Mouse (Mus musculus) testis, adult 2 months (tissue): Measurements from ENCODE around the gene Bad.

ENCODE experiments used
- CTCF ChIP-seq: fragments of 200-500 bp; IDR thresholded peaks from 2 replicates; pipeline ENCODE4 v1.5.1; 2012; ENCODE audit warnings: low read depth, mild to moderate bottlenecking, inconsistent platforms, low read length, moderate library complexity; ENCODE audit not compliant: control insufficient read depth, insufficient read depth, insufficient replicate concordance
- POLR2A ChIP-seq: fragments of 200-500 bp; IDR thresholded peaks from 2 replicates; pipeline ENCODE4 v1.6.1; 2012; ENCODE audit warnings: low read depth, mild to moderate bottlenecking, inconsistent platforms, low read length, moderate library complexity; ENCODE audit not compliant: control insufficient read depth

GRCm38 (mm10) chr19:6970460-6971085, 28.9 kb downstream of the Bad start:
- no peak for TF ChIP-seq CTCF
- no peak for TF ChIP-seq POLR2A
